Mouse (Mus musculus) erythroblast, embryonic 14.5 days (primary cell): ENCODE results near the gene Iqschfp.

Source experiments
- GATA1 ChIP-seq: IDR thresholded peaks from 2 replicates; pipeline ENCODE4 v1.6.1; 2012; ENCODE audit warnings: low read length, inconsistent platforms, mixed read lengths
- TAL1 ChIP-seq: IDR thresholded peaks from 3 replicates; pipeline ENCODE4 v1.6.1; 2012; ENCODE audit warnings: low read length, inconsistent platforms, mixed read lengths

DNA sequence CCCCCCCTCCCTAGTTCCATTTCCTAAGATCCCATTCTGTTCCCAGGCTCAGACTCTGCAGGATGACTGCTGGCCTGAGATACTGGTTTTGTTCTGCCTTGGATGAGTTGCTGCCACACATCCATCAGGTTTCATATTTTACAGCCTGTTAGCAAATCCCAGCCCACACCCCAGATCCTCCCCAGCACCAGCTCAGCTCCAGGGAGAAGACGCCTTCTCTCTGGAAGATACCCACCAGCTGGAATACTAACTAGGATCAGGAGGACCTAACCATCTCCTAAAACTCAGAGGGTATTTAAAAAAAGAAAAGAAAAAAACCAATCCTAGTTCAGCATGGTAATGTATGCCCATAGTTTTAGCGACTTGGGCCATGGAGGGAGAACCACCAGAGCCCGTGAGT lies 758.2 kb downstream of the Iqschfp start:
- TF ChIP-seq GATA1 = no peak
- no peak for TF ChIP-seq TAL1
